Comparison of ENCODE assay signal across 17 mouse cellular contexts in the genomic region with DNA sequence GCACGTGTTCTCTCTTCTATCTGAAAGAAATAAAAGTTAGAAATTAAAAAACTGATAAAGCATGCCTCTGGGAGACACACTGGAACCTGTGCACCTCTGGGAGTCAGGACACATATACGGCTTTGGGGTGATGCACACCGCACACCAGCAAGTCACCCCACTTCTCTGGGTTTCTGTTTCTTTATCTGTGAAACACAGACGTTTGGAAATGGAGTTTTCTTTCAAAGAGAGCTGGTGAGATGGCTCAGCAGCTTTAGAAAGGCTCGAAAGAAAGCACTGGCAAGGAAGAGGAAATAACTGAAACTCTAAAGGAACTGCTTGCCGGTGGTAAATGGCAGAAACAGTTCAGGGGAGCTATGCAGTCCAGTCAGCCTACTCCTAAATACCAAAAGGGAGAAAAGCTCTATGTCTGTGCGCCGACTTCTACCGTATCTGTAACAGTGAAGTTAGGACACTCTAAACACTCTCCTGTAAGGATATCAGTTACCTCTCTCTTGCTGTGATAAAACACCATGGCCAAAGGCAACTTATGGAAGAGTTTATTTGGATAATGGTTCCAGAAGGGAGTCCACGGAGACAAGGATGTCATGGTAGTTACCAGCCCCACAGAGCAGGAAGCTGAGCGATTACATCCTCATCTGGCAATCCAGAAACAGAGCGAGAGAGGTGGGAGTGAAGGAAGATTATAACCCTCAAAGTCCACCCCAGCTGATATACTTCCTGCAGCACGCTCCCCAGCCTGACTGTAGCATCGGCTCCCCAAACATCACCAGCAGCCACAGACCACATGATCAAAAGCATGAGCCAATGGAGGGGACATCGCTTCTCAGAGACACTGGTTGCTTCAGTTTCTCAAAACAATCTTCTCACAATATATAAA. TPM values are rescaled to one million over a fixed set of nuclear protein-coding genes. Genes with fewer than 3 reads are reported as not detected.
DNase-seq lines count a peak whose midpoint lies in the region; ATAC-seq and TF ChIP-seq lines count a peak whose summit lies in the region.
"Had no signal": no experiment of that assay in that cellular context is flagged by ENCODE, and none has a peak within 500 bp of the region (broad histone marks: within the 10 kb centered on the region; RNA-seq: fewer than 3 reads in every experiment).

No protein-coding gene starts in this region.

- no peak overlapping the region for H3K9ac ChIP-seq in lung, embryonic 16.5 days (ENCODE audit: low read length)
- H3K9ac ChIP-seq in CH12.LX (ENCODE audit: insufficient read depth, low read depth) = no peak overlapping the region
- peak overlapping the region; percentile 26; the same call in 1 of the 2 replicates for H3K9ac ChIP-seq in liver, embryonic 15.5 days
- H3K9ac ChIP-seq: hindbrain, embryonic 14.5 days; limb, embryonic 13.5 days had no signal

- DNase-seq in lung, adult 18-20 months = no peak
- DNase-seq in CH12.LX (ENCODE audit: extremely low read depth) = no peak
- DNase-seq in left cerebral cortex, adult 9 months (ENCODE audit: low spot score in 2 of 2) = no peak
- no peak for DNase-seq in right cerebral cortex, postnatal 36 days (ENCODE audit: low spot score in 2 of 2)
- DNase-seq in frontal cortex, postnatal 36 days (ENCODE audit: low spot score in 2 of 2) = no peak
- DNase-seq: cerebellum, adult 9-11 months had no signal

- TF ChIP-seq POLR2A in CH12.LX (IDR thresholded peaks at IDR 0.05; ENCODE audit: low read depth, low read length) = no peak

- TF ChIP-seq CTCF in CH12.LX (conservative IDR thresholded peaks at IDR 0.05 in 1 of 2, IDR thresholded peaks at IDR 0.05 in 1 of 2; ENCODE audit: low read depth in 2 of 2, low read length in 2 of 2) = no peak

- ATAC-seq in lung, embryonic 16.5 days (ENCODE audit: low read depth) = peak; percentile 51
- peak; percentile 42; the same call in 1 of the 2 replicates for ATAC-seq in common myeloid progenitor, adult 5-6 weeks (replicated peaks; ENCODE audit: low read depth, poor library complexity, severe bottlenecking)
- peak; percentile 70 for ATAC-seq in liver, embryonic 15.5 days (ENCODE audit: insufficient read depth)
- ATAC-seq: forebrain, embryonic 14.5 days; intestine, postnatal 0 days; Patski had no signal

- no peaks in the 10 kb centered on the region for H3K9me3 ChIP-seq in lung, embryonic 16.5 days (ENCODE audit: control insufficient read depth, low read length)
- no peaks in the 10 kb centered on the region for H3K9me3 ChIP-seq in CH12.LX (replicated peaks; ENCODE audit: low read length)
- H3K9me3 ChIP-seq in liver, embryonic 15.5 days (replicated peaks) = no peaks in the 10 kb centered on the region
- H3K9me3 ChIP-seq: limb, embryonic 13.5 days had no signal

- no peak for TF ChIP-seq RAD21 in CH12.LX (IDR thresholded peaks at IDR 0.05; ENCODE audit: low read depth, low read length)

- H3K36me3 ChIP-seq in lung, embryonic 16.5 days (ENCODE audit: control insufficient read depth, insufficient read depth, low read length) = no peaks in the 10 kb centered on the region
- H3K36me3 ChIP-seq in CH12.LX (replicated peaks in 1 of 2; ENCODE audit: control insufficient read depth in 1 of 2, insufficient read depth in 1 of 2, low read length in 1 of 2) = no peaks in the 10 kb centered on the region
- H3K36me3 ChIP-seq in liver, embryonic 15.5 days (replicated peaks) = no peaks in the 10 kb centered on the region
- H3K36me3 ChIP-seq: limb, embryonic 13.5 days had no signal

- H3K4me1 ChIP-seq in lung, embryonic 16.5 days (replicated peaks; ENCODE audit: control insufficient read depth, insufficient read depth, low read length) = no peaks in the 10 kb centered on the region
- H3K4me1 ChIP-seq in CH12.LX (ENCODE audit: control insufficient read depth in 1 of 2, insufficient read depth in 2 of 2) = no peaks in the 10 kb centered on the region
- peaks cover 30% of the 10 kb centered on the region for H3K4me1 ChIP-seq in liver, embryonic 15.5 days (replicated peaks)
- H3K4me1 ChIP-seq: limb, embryonic 13.5 days had no signal

- no peak overlapping the region for H3K4me2 ChIP-seq in lung, embryonic 16.5 days (ENCODE audit: low read depth, low read length)
- H3K4me2 ChIP-seq in CH12.LX (ENCODE audit: insufficient read depth, low read depth, poor library complexity, severe bottlenecking) = peak overlapping the region; percentile 2; the same call in 1 of the 2 replicates
- H3K4me2 ChIP-seq in liver, embryonic 15.5 days = peak overlapping the region; percentile 47
- H3K4me2 ChIP-seq: heart, embryonic 11.5 days; hindbrain, embryonic 14.5 days; limb, embryonic 13.5 days had no signal

- whole genome bisulfite sequencing in lung, embryonic 16.5 days = 67% methylated on average over 15 of the region's 15 CpGs
- 37% methylated on average over 15 of the region's 15 CpGs for WGBS in liver, embryonic 15.5 days (ENCODE audit: insufficient replicate concordance)

- no peak overlapping the region for H3K4me3 ChIP-seq in lung, embryonic 16.5 days (ENCODE audit: low read length)
- H3K4me3 ChIP-seq in CH12.LX (replicated peaks in 1 of 3; ENCODE audit: low read depth in 2 of 3, low read length in 2 of 3, poor library complexity in 1 of 3) = no peak overlapping the region
- peak overlapping the region; percentile 17; the same call in 1 of the 2 replicates for H3K4me3 ChIP-seq in liver, embryonic 15.5 days (replicated peaks)
- H3K4me3 ChIP-seq: limb, embryonic 13.5 days; myocyte had no signal

- dilution Hi-C loops in CH12.LX (cut with MboI; ENCODE audit: extremely low pct_ligation_motif_present, extremely low pct_unique_long_range_greater_than_20kb, low sequenced_read_pairs) = no loop called here

- TF ChIP-seq EP300 in CH12.LX (IDR thresholded peaks at IDR 0.05; ENCODE audit: low read length) = no peak

- no peak overlapping the region for H3K27ac ChIP-seq in lung, embryonic 16.5 days (ENCODE audit: low read length)
- no peak overlapping the region for H3K27ac ChIP-seq in CH12.LX (ENCODE audit: insufficient read depth, low read depth)
- H3K27ac ChIP-seq in liver, embryonic 15.5 days (replicated peaks) = peak overlapping the region; percentile 81
- H3K27ac ChIP-seq: hindbrain, embryonic 14.5 days; limb, embryonic 13.5 days had no signal

- no peaks in the 10 kb centered on the region for H3K27me3 ChIP-seq in lung, embryonic 16.5 days (ENCODE audit: control insufficient read depth, insufficient read depth, low read depth, low read length)
- H3K27me3 ChIP-seq in CH12.LX (replicated peaks) = no peaks in the 10 kb centered on the region
- no peaks in the 10 kb centered on the region for H3K27me3 ChIP-seq in liver, embryonic 15.5 days
- H3K27me3 ChIP-seq: limb, embryonic 13.5 days; Patski had no signal

- in situ Hi-C loops in CH12.LX (cut with MboI; ENCODE audit: low pct_ligation_motif_present, low pct_unique_long_range_greater_than_20kb, low sequenced_read_pairs) = no loop called here

- H3K79me2 ChIP-seq in CH12.LX (replicated peaks; ENCODE audit: control insufficient read depth, extremely low read depth, insufficient read depth, poor library complexity, severe bottlenecking) = no peaks in the 10 kb centered on the region

TF ChIP-seq in CH12.LX, 34 proteins besides CTCF, POLR2A, EP300 and RAD21:
- TF ChIP-seq JUND (conservative IDR thresholded peaks at IDR 0.05; ENCODE audit: low read depth, low read length) (no peak), E2F4 (IDR thresholded peaks at IDR 0.05; ENCODE audit: insufficient replicate concordance, low read depth, low read length) (no peak), MAFK (IDR thresholded peaks at IDR 0.05; ENCODE audit: insufficient replicate concordance, low read length) (no peak), CHD1 (IDR thresholded peaks at IDR 0.05; ENCODE audit: low read depth, low read length) (no peak), BHLHE40 (IDR thresholded peaks at IDR 0.05; ENCODE audit: low read depth, low read length) (no peak), TCF12 (IDR thresholded peaks at IDR 0.05; ENCODE audit: low read depth, low read length) (no peak), MXI1 (IDR thresholded peaks at IDR 0.05; ENCODE audit: low read depth, low read length) (no peak), KAT2A (IDR thresholded peaks at IDR 0.05; ENCODE audit: insufficient replicate concordance, low read length) (no peak), MYC (IDR thresholded peaks at IDR 0.05; ENCODE audit: low read depth, low read length) (no peak), ZMIZ1 (IDR thresholded peaks at IDR 0.05; ENCODE audit: low read depth, low read length) (no peak), ZNF384 (IDR thresholded peaks at IDR 0.05; ENCODE audit: low read depth, low read length) (no peak), IRF4 (IDR thresholded peaks at IDR 0.05; ENCODE audit: low read depth, low read length) (no peak)
TF ChIP-seq in CH12.LX: peak in this region for 0.

RNA-seq across cellular contexts. Expression of gene Gcnt4, which starts 42.0 kb away (rescaled TPM):
- polyA plus RNA-seq in lung, embryonic 16.5 days (2015; fragmentation: Nextera tagmentation; extraction: Ambion mirVana) = 0.33 and 0.39 TPM in 2 replicates
- not detected in 2 replicates for total RNA-seq in CH12.LX (2012; rRNA removed)
- total RNA-seq in CH12.LX (2014; rRNA removed) = not detected in 2 replicates
- not detected in 2 replicates for polyA plus RNA-seq in CH12.LX (2012; ENCODE audit: insufficient read length, low read depth)
- 0.68 and 1.5 TPM in 2 replicates for total RNA-seq in common myeloid progenitor, adult 5-6 weeks (2017)
- 0.90 and 1.3 TPM in 2 replicates for polyA plus RNA-seq in liver, embryonic 15.5 days (2015; fragmentation: Nextera tagmentation; extraction: Ambion mirVana)
- total RNA-seq: neutrophil, adult 5-6 weeks had no signal
